Mouse (Mus musculus) megakaryocyte progenitor cell, adult 5-6 weeks (primary cell): ENCODE data around the gene Wipf2. TPM values are rescaled to one million over a fixed set of nuclear protein-coding genes. Genes with fewer than 3 reads are reported as not detected.

Source experiments
- ATAC-seq: replicated peaks from 2 replicates; pipeline ENCODE4 v1.8.0; 2016; ENCODE audit warnings: mild to moderate bottlenecking, moderate TSS enrichment, inconsistent platforms; ENCODE audit not compliant: poor library complexity
- total RNA-seq, 2 experiments: library from RNA; stranded (forward) in 1 of 2; stranded (reverse) in 1 of 2; fragments of 157-497, 149-512 nt in 1 of 2; fragments of 200-1000 nt in 1 of 2; gene quantifications; 2 replicates each; pipeline versions ENCODE4 v1.2.3 to v1.2.4; 2015 to 2017

Gene Wipf2
- total RNA-seq, 2 experiments from 2014 or later, result 3.0 to 15.0 TPM

- peak; percentile 57 for ATAC-seq
Observed at GRCm38 (mm10) chr11:98941826-98942550, 78.5 kb downstream of the Wipf2 start.

- no peak for ATAC-seq
Observed at GRCm38 (mm10) chr11:98942555-98942922, 79.1 kb downstream of the Wipf2 start.

GRCm38 (mm10) chr11:98942923-98943641, 79.6 kb downstream of the Wipf2 start:
- ATAC-seq, result no peak

- ATAC-seq, result no peak
Observed at GRCm38 (mm10) chr11:98943741-98944461, 80.5 kb downstream of the Wipf2 start.

- no peak for ATAC-seq
Observed at GRCm38 (mm10) chr11:98944897-98945604, 81.6 kb downstream of the Wipf2 start.

- ATAC-seq, result no peak
Observed at GRCm38 (mm10) chr11:98945605-98945977, 82.2 kb downstream of the Wipf2 start.

GRCm38 (mm10) chr11:98947969-98948569, 84.6 kb downstream of the Wipf2 start:
- ATAC-seq, result peak; percentile 61

GRCm38 (mm10) chr11:98949242-98949957, 86.0 kb downstream of the Wipf2 start:
- ATAC-seq, result 0 out of 2 replicates have a peak, but pooled peaks have one; percentile 12

- ATAC-seq, result no peak
Observed at GRCm38 (mm10) chr11:98949958-98950460, 86.6 kb downstream of the Wipf2 start.

- ATAC-seq, result no peak
Observed at GRCm38 (mm10) chr11:98950484-98950883, 87.0 kb downstream of the Wipf2 start.

GRCm38 (mm10) chr11:98951026-98951906, 87.8 kb downstream of the Wipf2 start:
- ATAC-seq, result no peak

- no peak for ATAC-seq
Observed at GRCm38 (mm10) chr11:98952111-98952510, 88.7 kb downstream of the Wipf2 start.

GRCm38 (mm10) chr11:98952736-98953135, 89.3 kb downstream of the Wipf2 start:
- peak; percentile 45 for ATAC-seq

- ATAC-seq, result no peak
Observed at GRCm38 (mm10) chr11:98953361-98953760, 89.9 kb downstream of the Wipf2 start.

- no peak for ATAC-seq
Observed at GRCm38 (mm10) chr11:98953835-98954320, 90.4 kb downstream of the Wipf2 start.

- ATAC-seq, result peak; percentile 21; the same call in 1 of the 2 replicates
Observed at GRCm38 (mm10) chr11:98954373-98954772, 90.9 kb downstream of the Wipf2 start.
